Mouse (Mus musculus) forebrain, embryonic 16.5 days (tissue): Measurements from ENCODE around the gene Sh3pxd2b. TPM values are rescaled to one million over a fixed set of nuclear protein-coding genes. Genes with fewer than 3 reads are reported as not detected.

Experiments
- ATAC-seq: fragments of 200-750 bp; cut with Nextera tagmentation; 2 replicates; pipeline ENCODE4 v1.8.0; 2017; ENCODE audit warnings: mild to moderate bottlenecking, moderate library complexity
- H3K27ac ChIP-seq: fragments of 300-500 bp; sonication (generic); 2 replicates; pipeline ENCODE4 v1.5.1; 2014; ENCODE audit warnings: low read length, control low read depth
- H3K27me3 ChIP-seq: fragments of 300-500 bp; sonication (generic); replicated peaks from 2 replicates; pipeline ENCODE4 v1.6.1; 2014; ENCODE audit warnings: low read length; ENCODE audit not compliant: control insufficient read depth, insufficient read depth
- H3K36me3 ChIP-seq: fragments of 300-500 bp; sonication (generic); 2 replicates; pipeline ENCODE4 v1.6.1; 2014; ENCODE audit not compliant: control insufficient read depth, insufficient read depth
- H3K4me1 ChIP-seq: fragments of 300-500 bp; sonication (generic); replicated peaks from 2 replicates; pipeline ENCODE4 v1.6.1; 2014; ENCODE audit warnings: low read length; ENCODE audit not compliant: control insufficient read depth, insufficient read depth
- H3K4me2 ChIP-seq: fragments of 300-500 bp; sonication (generic); 2 replicates; pipeline ENCODE4 v1.6.1; 2014; ENCODE audit warnings: mild to moderate bottlenecking, low read length, control low read depth
- H3K4me3 ChIP-seq: fragments of 300-500 bp; sonication (generic); replicated peaks from 2 replicates; pipeline ENCODE4 v1.5.1; 2014; ENCODE audit warnings: mild to moderate bottlenecking, low read length, control low read depth
- H3K9ac ChIP-seq: fragments of 300-500 bp; sonication (generic); replicated peaks from 2 replicates; pipeline ENCODE4 v1.6.1; 2014; ENCODE audit warnings: low read depth, low read length, control low read depth
- H3K9me3 ChIP-seq: fragments of 300-500 bp; sonication (generic); 2 replicates; pipeline ENCODE4 v1.6.1; 2016; ENCODE audit warnings: low read length; ENCODE audit not compliant: control insufficient read depth
- WGBS: fragments of 180-500 bp; shearing (Covaris S2); extraction: QIAGEN DNeasy Blood & Tissue Kit; methylation state at CpG from one replicate; pipeline ENCODE4 v1.1.7; 2014; 5-methylcytosine and 5-hydroxymethylcytosine counted together
- polyA plus RNA-seq: library from polyadenylated mRNA; unstranded; fragments of >200 nt; fragmentation: Nextera tagmentation; extraction: Ambion mirVana; gene quantifications from 2 replicates; pipeline ENCODE4 v1.2.1, GENCODE M21; 2015

The Sh3pxd2b gene
- polyA plus RNA-seq, 1 experiment from 2014 or later: 22.4 TPM

- Histone ChIP-seq H3K9ac (no peak overlapping the region), H3K4me2 (no peak overlapping the region), H3K27me3 (no peaks in the 10 kb centered on the region), H3K4me3 (no peak overlapping the region), H3K36me3 (peaks cover 19% of the 10 kb centered on the region), H3K9me3 (no peaks in the 10 kb centered on the region), H3K27ac (no peak overlapping the region), H3K4me1 (peaks cover 11% of the 10 kb centered on the region)
- WGBS: 86% methylated on average over 1 of the region's 1 CpGs
- ATAC-seq: no peak
These were observed 28.5 kb downstream of the Sh3pxd2b start for GRCm38 (mm10) chr11:32376086-32376485.

DNA sequence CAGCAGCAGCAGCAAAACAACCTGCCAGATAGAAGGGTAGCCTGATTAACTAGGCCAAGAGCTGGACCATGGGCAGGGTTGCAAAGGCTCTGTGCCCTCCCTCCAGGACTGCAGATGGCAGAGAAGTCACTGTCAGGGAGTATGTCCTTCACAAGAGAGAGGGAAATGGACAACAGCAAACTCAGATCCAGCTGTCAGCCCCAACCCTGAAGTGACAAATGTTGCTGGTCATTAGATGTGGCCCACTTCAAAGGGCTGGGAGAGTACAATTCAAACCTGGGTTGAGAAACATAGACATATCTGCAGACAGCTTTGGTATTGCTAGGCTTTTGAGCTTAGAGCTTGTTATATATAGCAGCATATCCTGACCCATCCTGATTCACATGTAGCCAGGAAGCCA, 32.3 kb downstream of the Sh3pxd2b start:
- H3K4me3 ChIP-seq: no peak overlapping the region
- H3K36me3 ChIP-seq: peaks cover 12% of the 10 kb centered on the region; the same call in 1 of the 2 replicates
- ATAC-seq: no peak
- H3K27ac ChIP-seq: no peak overlapping the region
- H3K27me3 ChIP-seq: no peaks in the 10 kb centered on the region
- peaks cover 8% of the 10 kb centered on the region; the same call in 1 of the 2 replicates for H3K4me1 ChIP-seq
- H3K9ac ChIP-seq: no peak overlapping the region
- H3K9me3 ChIP-seq: no peaks in the 10 kb centered on the region
- no peak overlapping the region for H3K4me2 ChIP-seq

- Histone ChIP-seq H3K4me1 (peaks cover 8% of the 10 kb centered on the region; the same call in 1 of the 2 replicates), H3K9ac (0 out of 2 replicates have a peak overlapping the region, but pooled peaks have one; percentile 35), H3K36me3 (0 out of 2 replicates have a peak, but pooled peaks cover 3% of the 10 kb centered on the region), H3K27ac (peak overlapping the region; percentile 41), H3K4me3 (no peak overlapping the region), H3K4me2 (no peak overlapping the region), H3K27me3 (no peaks in the 10 kb centered on the region), H3K9me3 (no peaks in the 10 kb centered on the region)
- peak; percentile 93 for ATAC-seq
- WGBS: 4% methylated on average over 10 of the region's 10 CpGs
These were observed 35.9 kb downstream of the Sh3pxd2b start for GRCm38 (mm10) chr11:32383341-32384134.

- Histone ChIP-seq H3K9ac (no peak overlapping the region), H3K9me3 (no peaks in the 10 kb centered on the region), H3K4me3 (no peak overlapping the region), H3K4me1 (peaks cover 8% of the 10 kb centered on the region; the same call in 1 of the 2 replicates), H3K27ac (peak overlapping the region; percentile 41; the same call in 1 of the 2 replicates), H3K4me2 (no peak overlapping the region), H3K27me3 (no peaks in the 10 kb centered on the region), H3K36me3 (0 out of 2 replicates have a peak, but pooled peaks cover 3% of the 10 kb centered on the region)
- ATAC-seq: peak; percentile 43
- WGBS: 28% methylated on average over 7 of the region's 7 CpGs
These were observed 36.6 kb downstream of the Sh3pxd2b start for GRCm38 (mm10) chr11:32384135-32384801.

DNA sequence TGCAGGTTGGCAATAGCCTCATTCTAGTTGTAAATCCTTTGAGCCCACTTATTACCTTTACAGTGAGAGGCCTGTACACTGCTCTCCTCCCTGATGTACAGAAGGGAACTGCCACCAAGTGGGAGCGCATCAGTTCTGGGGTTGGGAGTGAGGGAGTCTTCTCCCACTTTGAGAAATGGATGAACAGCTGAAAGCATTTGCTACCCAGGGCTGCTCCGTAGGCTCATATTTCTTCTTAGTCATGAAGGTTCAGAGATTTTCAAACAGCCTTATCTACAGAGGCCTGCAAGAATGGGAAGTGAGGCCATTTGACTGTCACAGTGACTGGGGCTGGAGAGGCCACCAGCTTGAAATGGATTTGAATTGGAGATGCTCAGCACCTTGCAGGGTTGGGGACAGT, 38.4 kb downstream of the Sh3pxd2b start:
- H3K27ac ChIP-seq: no peak overlapping the region
- no peak for ATAC-seq
- H3K4me1 ChIP-seq: peaks cover 8% of the 10 kb centered on the region; the same call in 1 of the 2 replicates
- H3K4me2 ChIP-seq: no peak overlapping the region
- no peak overlapping the region for H3K9ac ChIP-seq
- no peak overlapping the region for H3K4me3 ChIP-seq
- H3K36me3 ChIP-seq: 0 out of 2 replicates have a peak, but pooled peaks cover 3% of the 10 kb centered on the region
- H3K27me3 ChIP-seq: no peaks in the 10 kb centered on the region
- 97% methylated on average over 2 of the region's 2 CpGs for WGBS
- no peaks in the 10 kb centered on the region for H3K9me3 ChIP-seq

- H3K36me3 ChIP-seq: no peaks in the 10 kb centered on the region
- H3K9ac ChIP-seq: no peak overlapping the region
- H3K4me1 ChIP-seq: peaks cover 5% of the 10 kb centered on the region; the same call in 1 of the 2 replicates
- no peak for ATAC-seq
- no peak overlapping the region for H3K4me3 ChIP-seq
- no peak overlapping the region for H3K27ac ChIP-seq
- H3K4me2 ChIP-seq: no peak overlapping the region
- H3K27me3 ChIP-seq: no peaks in the 10 kb centered on the region
- WGBS: 81% methylated on average over 2 of the region's 2 CpGs
- H3K9me3 ChIP-seq: no peaks in the 10 kb centered on the region
These were observed 40.4 kb downstream of the Sh3pxd2b start for GRCm38 (mm10) chr11:32388064-32388463.

DNA sequence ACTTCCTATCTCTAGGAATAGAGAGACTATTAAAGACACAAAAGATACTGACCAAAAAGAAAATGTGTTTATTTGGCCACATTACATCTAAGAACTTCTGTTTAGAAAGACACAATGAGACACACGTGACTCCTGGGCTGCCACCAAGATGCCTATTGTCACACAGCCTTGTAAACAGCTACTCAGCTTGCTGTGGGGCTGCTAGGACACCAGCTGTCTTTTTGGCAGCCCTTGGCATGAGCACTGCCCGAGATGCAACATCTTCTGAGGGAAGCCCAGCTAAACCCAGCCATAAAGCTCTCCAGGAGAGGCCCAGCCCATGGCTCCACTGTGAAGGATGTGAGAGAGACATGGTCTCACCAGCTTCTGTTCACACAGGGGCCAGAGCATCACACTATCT, 45.5 kb downstream of the Sh3pxd2b start:
- H3K4me1 ChIP-seq: no peaks in the 10 kb centered on the region
- no peak for ATAC-seq
- no peaks in the 10 kb centered on the region for H3K27me3 ChIP-seq
- peaks cover 6% of the 10 kb centered on the region; the same call in 1 of the 2 replicates for H3K36me3 ChIP-seq
- WGBS: 62% methylated on average over 2 of the region's 2 CpGs
- no peak overlapping the region for H3K9ac ChIP-seq
- no peaks in the 10 kb centered on the region for H3K9me3 ChIP-seq
- H3K27ac ChIP-seq: no peak overlapping the region
- H3K4me2 ChIP-seq: no peak overlapping the region
- no peak overlapping the region for H3K4me3 ChIP-seq

DNA sequence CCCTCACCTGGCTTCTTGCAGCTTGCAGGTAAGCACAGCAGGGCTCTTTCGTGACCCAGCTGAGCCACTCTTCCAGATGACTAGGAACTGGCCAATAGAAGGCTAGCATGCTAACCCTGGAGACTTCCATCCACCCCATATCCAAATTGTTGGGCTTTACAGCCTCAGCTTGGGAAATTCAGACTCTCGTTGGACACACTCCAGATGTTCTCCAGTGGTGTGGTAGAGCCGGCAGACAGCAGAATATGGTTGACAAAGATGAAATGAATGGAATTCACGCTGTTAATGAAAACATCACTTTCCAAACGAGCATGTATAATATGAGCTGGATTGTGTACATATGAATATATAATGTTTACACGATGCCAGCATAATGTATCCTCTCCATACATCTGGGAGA, 48.2 kb downstream of the Sh3pxd2b start:
- Histone ChIP-seq H3K4me1 (no peaks in the 10 kb centered on the region), H3K36me3 (peaks cover 6% of the 10 kb centered on the region; the same call in 1 of the 2 replicates), H3K9ac (no peak overlapping the region), H3K27me3 (no peaks in the 10 kb centered on the region), H3K4me2 (no peak overlapping the region), H3K27ac (no peak overlapping the region), H3K4me3 (no peak overlapping the region), H3K9me3 (no peaks in the 10 kb centered on the region)
- WGBS: 87% methylated on average over 6 of the region's 6 CpGs
- no peak for ATAC-seq

- peaks cover 9% of the 10 kb centered on the region; the same call in 1 of the 2 replicates for H3K36me3 ChIP-seq
- WGBS: 74% methylated on average over 2 of the region's 2 CpGs
- H3K9ac ChIP-seq: no peak overlapping the region
- no peak for ATAC-seq
- no peak overlapping the region for H3K4me2 ChIP-seq
- H3K27ac ChIP-seq: no peak overlapping the region
- no peak overlapping the region for H3K4me3 ChIP-seq
- H3K4me1 ChIP-seq: no peaks in the 10 kb centered on the region
- H3K27me3 ChIP-seq: no peaks in the 10 kb centered on the region
- H3K9me3 ChIP-seq: no peaks in the 10 kb centered on the region
These were observed 50.8 kb downstream of the Sh3pxd2b start for GRCm38 (mm10) chr11:32398446-32398845.
